Mouse (Mus musculus) ES-Bruce4 (cell line): Measurements from ENCODE around the gene Mettl24. TPM values are rescaled to one million over a fixed set of nuclear protein-coding genes. Genes with fewer than 3 reads are reported as not detected.

ENCODE experiments used
- H3K27ac ChIP-seq: 2 replicates; pipeline ENCODE4 v1.5.1; 2012; ENCODE audit warnings: low read length, inconsistent platforms; ENCODE audit not compliant: insufficient read depth
- H3K27me3 ChIP-seq: 2 replicates; pipeline ENCODE4 v1.6.1; 2012; ENCODE audit warnings: mild to moderate bottlenecking, low read length, inconsistent platforms; ENCODE audit not compliant: control insufficient read depth, poor library complexity, insufficient read depth, severe bottlenecking
- H3K36me3 ChIP-seq: 2 replicates; pipeline ENCODE4 v1.6.1; 2012; ENCODE audit warnings: inconsistent platforms, mild to moderate bottlenecking, low read length, moderate library complexity; ENCODE audit not compliant: control insufficient read depth, poor library complexity, insufficient read depth, severe bottlenecking
- H3K4me1 ChIP-seq: one replicate; pipeline ENCODE4 v1.8.1; 2011; ENCODE audit warnings: low read length; ENCODE audit not compliant: control insufficient read depth, insufficient read depth
- H3K4me3 ChIP-seq: 2 replicates; pipeline ENCODE4 v1.5.1; 2011; ENCODE audit warnings: low read depth, mild to moderate bottlenecking, low read length
- H3K9ac ChIP-seq: 2 replicates; pipeline ENCODE4 v1.6.1; 2012; ENCODE audit warnings: low read depth, mild to moderate bottlenecking, inconsistent platforms; ENCODE audit not compliant: poor library complexity, severe bottlenecking
- H3K9me3 ChIP-seq: replicated peaks from 2 replicates; pipeline ENCODE4 v1.6.1; 2012; ENCODE audit warnings: mild to moderate bottlenecking, low read length, inconsistent platforms; ENCODE audit not compliant: control insufficient read depth, poor library complexity, insufficient read depth, severe bottlenecking
- CTCF ChIP-seq: IDR thresholded peaks from one replicate; pipeline ENCODE4 v1.8.1; 2011; ENCODE audit warnings: low read depth, low read length
- EP300 ChIP-seq: IDR thresholded peaks from 2 replicates; pipeline ENCODE4 v1.6.1; 2011; ENCODE audit warnings: low read depth, low read length; ENCODE audit not compliant: insufficient read depth
- POLR2A ChIP-seq: IDR thresholded peaks from one replicate; pipeline ENCODE4 v1.8.1; 2011; ENCODE audit warnings: low read length; ENCODE audit not compliant: insufficient read depth
- polyA plus RNA-seq: library from polyadenylated mRNA; stranded (reverse); fragments of >200 nt; gene quantifications from 2 replicates; pipeline ENCODE4 v1.2.4, GENCODE M21; 2011; ENCODE audit warnings: low read depth; ENCODE audit not compliant: missing spikeins, insufficient read depth, insufficient read length

The Mettl24 gene
- polyA plus RNA-seq, 1 experiment, result 0.39 TPM

GRCm38 (mm10) chr10:40641901-40642300 lies 41.2 kb upstream of the Mettl24 start:
- H3K4me3 ChIP-seq, result no peak overlapping the region
- H3K27ac ChIP-seq, result no peak overlapping the region
- H3K9me3 ChIP-seq, result peaks cover 4% of the 10 kb centered on the region; the same call in 1 of the 2 replicates
- TF ChIP-seq POLR2A, result no peak
- TF ChIP-seq EP300, result no peak
- no peak for TF ChIP-seq CTCF
- H3K4me1 ChIP-seq, result peaks cover 4% of the 10 kb centered on the region
- H3K9ac ChIP-seq, result no peak overlapping the region
- no peaks in the 10 kb centered on the region for H3K36me3 ChIP-seq
- no peaks in the 10 kb centered on the region for H3K27me3 ChIP-seq

- TF ChIP-seq CTCF (no peak), POLR2A (no peak), EP300 (no peak)
- Histone ChIP-seq H3K9ac (no peak overlapping the region), H3K27me3 (no peaks in the 10 kb centered on the region)
These were observed 40.0 kb upstream of the Mettl24 start for GRCm38 (mm10) chr10:40643126-40643525.

GRCm38 (mm10) chr10:40644456-40644855 lies 38.6 kb upstream of the Mettl24 start:
- TF ChIP-seq EP300 (no peak), POLR2A (no peak), CTCF (no peak)
- Histone ChIP-seq H3K4me3 (no peak overlapping the region), H3K27ac (no peak overlapping the region), H3K9me3 (peaks cover 4% of the 10 kb centered on the region; the same call in 1 of the 2 replicates), H3K27me3 (no peaks in the 10 kb centered on the region), H3K4me1 (peaks cover 4% of the 10 kb centered on the region), H3K9ac (no peak overlapping the region), H3K36me3 (no peaks in the 10 kb centered on the region)

More at GRCm38 (mm10) chr10:40643126-40643525, 40.0 kb upstream of the Mettl24 start:
- Histone ChIP-seq H3K4me1 (peaks cover 4% of the 10 kb centered on the region), H3K9me3 (peaks cover 4% of the 10 kb centered on the region; the same call in 1 of the 2 replicates), H3K4me3 (no peak overlapping the region), H3K36me3 (no peaks in the 10 kb centered on the region), H3K27ac (no peak overlapping the region)

GRCm38 (mm10) chr10:40645346-40645745 lies 37.7 kb upstream of the Mettl24 start:
- Histone ChIP-seq H3K27ac (no peak overlapping the region), H3K9me3 (peaks cover 4% of the 10 kb centered on the region; the same call in 1 of the 2 replicates), H3K9ac (no peak overlapping the region), H3K36me3 (no peaks in the 10 kb centered on the region), H3K4me3 (no peak overlapping the region), H3K4me1 (peaks cover 2% of the 10 kb centered on the region), H3K27me3 (no peaks in the 10 kb centered on the region)
- TF ChIP-seq POLR2A, result no peak
- TF ChIP-seq EP300, result no peak
- TF ChIP-seq CTCF, result no peak

- H3K27me3 ChIP-seq, result no peaks in the 10 kb centered on the region
- no peaks in the 10 kb centered on the region for H3K36me3 ChIP-seq
- H3K27ac ChIP-seq, result no peak overlapping the region
- no peak for TF ChIP-seq POLR2A
- no peak for TF ChIP-seq EP300
- TF ChIP-seq CTCF, result no peak
- H3K4me3 ChIP-seq, result no peak overlapping the region
- H3K9ac ChIP-seq, result no peak overlapping the region
- H3K9me3 ChIP-seq, result peaks cover 4% of the 10 kb centered on the region; the same call in 1 of the 2 replicates
- H3K4me1 ChIP-seq, result no peaks in the 10 kb centered on the region
These were observed 34.3 kb upstream of the Mettl24 start for GRCm38 (mm10) chr10:40648776-40649175.

GRCm38 (mm10) chr10:40649634-40650033 lies 33.4 kb upstream of the Mettl24 start:
- H3K9me3 ChIP-seq, result peaks cover 4% of the 10 kb centered on the region; the same call in 1 of the 2 replicates

More at GRCm38 (mm10) chr10:40649634-40650033, 33.4 kb upstream of the Mettl24 start:
- TF ChIP-seq EP300, result no peak
- TF ChIP-seq POLR2A, result no peak
- no peak for TF ChIP-seq CTCF
- H3K36me3 ChIP-seq, result no peaks in the 10 kb centered on the region
- no peak overlapping the region for H3K9ac ChIP-seq
- no peaks in the 10 kb centered on the region for H3K4me1 ChIP-seq
- no peak overlapping the region for H3K4me3 ChIP-seq
- no peak overlapping the region for H3K27ac ChIP-seq
- no peaks in the 10 kb centered on the region for H3K27me3 ChIP-seq
